Mouse (Mus musculus): Measurements from ENCODE around the gene Gm20518.

DNA sequence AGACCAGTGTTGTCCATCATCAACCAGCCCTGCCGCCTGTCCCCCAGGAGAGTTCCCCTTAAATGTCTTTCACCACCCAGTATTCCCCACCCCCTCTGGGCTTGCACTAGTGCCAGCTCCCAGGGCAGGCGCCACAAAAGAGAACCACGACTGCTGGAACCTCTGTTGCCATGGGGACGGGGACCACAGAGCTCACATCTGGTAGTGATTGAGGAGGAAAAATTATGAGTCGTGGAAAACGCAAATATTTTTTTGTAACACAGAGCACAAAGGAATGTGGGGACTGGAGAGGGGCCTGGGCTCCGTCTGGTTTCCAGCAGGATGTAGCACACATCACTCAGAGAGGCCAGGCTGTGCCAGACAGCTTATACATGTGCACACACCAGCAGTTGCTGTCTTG lies 81.8 kb downstream of the Gm20518 start:
- TF ChIP-seq EP300 (optimal IDR thresholded peaks at IDR 0.05) (no peak), CTCF (IDR thresholded peaks at IDR 0.05; ENCODE audit: low read depth) (no peak)
